Mouse (Mus musculus): ENCODE results near the gene Slc13a5.

DNA sequence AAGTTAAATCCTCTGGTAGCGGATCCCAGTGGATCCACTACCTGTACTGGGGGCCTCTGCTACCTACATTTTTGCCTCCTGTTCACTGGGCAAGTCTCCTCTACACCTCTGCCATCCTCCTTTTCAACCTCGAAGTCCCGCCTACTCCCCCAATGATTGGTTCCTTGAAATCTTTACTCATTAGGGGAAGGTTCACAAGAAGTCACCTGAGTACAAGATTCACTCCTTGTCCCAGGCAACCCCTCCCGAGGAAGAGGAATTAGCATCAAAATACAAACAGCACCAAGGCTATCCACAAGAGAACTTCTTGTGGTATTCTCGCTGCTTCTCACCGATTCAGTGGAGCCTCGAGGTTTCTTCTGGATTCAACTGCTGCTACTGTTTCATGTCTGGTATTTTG is 35.0 kb downstream of the Slc13a5 start:
- TF ChIP-seq CTCF (IDR thresholded peaks at IDR 0.05) (no peak), EP300 (IDR thresholded peaks at IDR 0.05) (no peak)
